Mouse (Mus musculus) embryo, embryonic 10.5 days (tissue): ENCODE measurements around the gene Alg3.

ENCODE experiments used
- DNase-seq: peaks from one replicate; pipeline ENCODE4 v3.0.0-alpha.2; 2015; ENCODE audit warnings: low spot score

Gene Alg3

GRCm38 (mm10) chr16:20604705-20605104 is 6.8 kb downstream of the Alg3 start:
- no peak for DNase-seq

GRCm38 (mm10) chr16:20600511-20600910 is 11.0 kb downstream of the Alg3 start:
- no peak for DNase-seq

GRCm38 (mm10) chr16:20596687-20597441 is 14.7 kb downstream of the Alg3 start:
- DNase-seq: no peak

- no peak for DNase-seq
These were observed 15.8 kb downstream of the Alg3 start for GRCm38 (mm10) chr16:20595737-20596136.

GRCm38 (mm10) chr16:20595060-20595673 is 16.4 kb downstream of the Alg3 start:
- DNase-seq: no peak

- DNase-seq: peak; percentile 23
These were observed 20.3 kb downstream of the Alg3 start for GRCm38 (mm10) chr16:20591076-20591705.

GRCm38 (mm10) chr16:20590680-20591038 is 20.9 kb downstream of the Alg3 start:
- DNase-seq: no peak

- peak; percentile 41 for DNase-seq
These were observed 21.4 kb downstream of the Alg3 start for GRCm38 (mm10) chr16:20589939-20590679.

GRCm38 (mm10) chr16:20589366-20589938 is 22.1 kb downstream of the Alg3 start, which contains the start of gene Vwa5b2:
Gene Vwa5b2 (plus strand): TSS chr16:20589471.
- DNase-seq: peak; percentile 56

- no peak for DNase-seq
These were observed 46.5 kb downstream of the Alg3 start for GRCm38 (mm10) chr16:20565075-20565474.

GRCm38 (mm10) chr16:20557381-20557780 is 54.2 kb downstream of the Alg3 start:
- DNase-seq: no peak
